ENCODE assay signal across 10 mouse cellular contexts in genomic region chr6:53201281-53201956, GRCm38 (mm10).
DNase-seq lines count a peak whose midpoint lies in the region; ATAC-seq and TF ChIP-seq lines count a peak whose summit lies in the region.
"Had no signal": no experiment of that assay in that cellular context is flagged by ENCODE, and none has a peak within 500 bp of the region (broad histone marks: within the 10 kb centered on the region; RNA-seq: fewer than 3 reads in every experiment).

No protein-coding gene starts in this region.

- H3K27me3 ChIP-seq in heart, embryonic 13.5 days (replicated peaks): no peaks in the 10 kb centered on the region
- H3K27me3 ChIP-seq in stomach, embryonic 14.5 days (ENCODE audit: control insufficient read depth, insufficient read depth, low read length): no peaks in the 10 kb centered on the region
- H3K27me3 ChIP-seq in stomach, postnatal 0 days (ENCODE audit: control insufficient read depth, insufficient read depth, low read length): no peaks in the 10 kb centered on the region
- no peaks in the 10 kb centered on the region for H3K27me3 ChIP-seq in embryonic facial prominence, embryonic 13.5 days
- no peaks in the 10 kb centered on the region for H3K27me3 ChIP-seq in kidney, embryonic 14.5 days (ENCODE audit: control insufficient read depth, insufficient read depth, low read length)
- H3K27me3 ChIP-seq: midbrain, embryonic 13.5 days had no signal

- no peak for DNase-seq in heart, adult 18-20 months
- no peak for DNase-seq in stomach, postnatal 0 days (ENCODE audit: low spot score)
- peak; percentile 18 for DNase-seq in yolk sac, embryonic 10.5 days (ENCODE audit: low spot score)
- DNase-seq in adrenal gland, postnatal 25 days: no peak

- peaks cover 20% of the 10 kb centered on the region for H3K4me1 ChIP-seq in heart, embryonic 13.5 days
- H3K4me1 ChIP-seq in stomach, embryonic 14.5 days (ENCODE audit: control insufficient read depth, insufficient read depth, low read length): peaks cover 12% of the 10 kb centered on the region
- H3K4me1 ChIP-seq in stomach, postnatal 0 days (replicated peaks; ENCODE audit: control insufficient read depth, insufficient read depth): no peaks in the 10 kb centered on the region
- H3K4me1 ChIP-seq in embryonic facial prominence, embryonic 13.5 days: peaks cover 25% of the 10 kb centered on the region
- H3K4me1 ChIP-seq in kidney, embryonic 14.5 days (ENCODE audit: control insufficient read depth, insufficient read depth, low read length): peaks cover 3% of the 10 kb centered on the region; the same call in 1 of the 2 replicates

- no peak overlapping the region for H3K9ac ChIP-seq in heart, embryonic 13.5 days
- no peak overlapping the region for H3K9ac ChIP-seq in stomach, embryonic 14.5 days (replicated peaks; ENCODE audit: low read depth, low read length)
- no peak overlapping the region for H3K9ac ChIP-seq in stomach, postnatal 0 days (ENCODE audit: low read length)
- no peak overlapping the region for H3K9ac ChIP-seq in embryonic facial prominence, embryonic 13.5 days
- H3K9ac ChIP-seq in kidney, embryonic 14.5 days (ENCODE audit: low read depth, low read length): no peak overlapping the region
- H3K9ac ChIP-seq: midbrain, embryonic 13.5 days had no signal

- H3K27ac ChIP-seq in heart, embryonic 13.5 days (replicated peaks): no peak overlapping the region
- H3K27ac ChIP-seq in stomach, embryonic 14.5 days (ENCODE audit: low read length): peak overlapping the region; percentile 10; the same call in 1 of the 2 replicates
- no peak overlapping the region for H3K27ac ChIP-seq in stomach, postnatal 0 days (replicated peaks)
- peak overlapping the region; percentile 49 for H3K27ac ChIP-seq in embryonic facial prominence, embryonic 13.5 days
- H3K27ac ChIP-seq in kidney, embryonic 14.5 days (ENCODE audit: low read depth, low read length): no peak overlapping the region
- H3K27ac ChIP-seq: left cerebral cortex, adult 2 months; midbrain, embryonic 13.5 days had no signal

- no peak for ATAC-seq in heart, embryonic 13.5 days (ENCODE audit: extremely low read depth, insufficient number of reproducible peaks, low FRiP score, low TSS enrichment)
- ATAC-seq in stomach, embryonic 14.5 days (ENCODE audit: insufficient number of reproducible peaks, insufficient read depth, low FRiP score, low read depth): no peak
- ATAC-seq in stomach, postnatal 0 days (ENCODE audit: low FRiP score, low TSS enrichment): no peak
- no peak for ATAC-seq in embryonic facial prominence, embryonic 13.5 days (ENCODE audit: insufficient number of reproducible peaks, insufficient read depth, low FRiP score, low TSS enrichment, low read depth)
- no peak for ATAC-seq in kidney, embryonic 14.5 days (ENCODE audit: low FRiP score, low TSS enrichment)
- ATAC-seq: midbrain, embryonic 13.5 days had no signal

- H3K4me2 ChIP-seq in heart, embryonic 13.5 days: peak overlapping the region; percentile 13
- no peak overlapping the region for H3K4me2 ChIP-seq in stomach, embryonic 14.5 days (replicated peaks; ENCODE audit: low read depth, low read length)
- no peak overlapping the region for H3K4me2 ChIP-seq in stomach, postnatal 0 days (replicated peaks; ENCODE audit: low read depth)
- H3K4me2 ChIP-seq in embryonic facial prominence, embryonic 13.5 days: no peak overlapping the region; the same call in 1 of the 2 replicates
- H3K4me2 ChIP-seq in kidney, embryonic 14.5 days (replicated peaks; ENCODE audit: low read depth, low read length): no peak overlapping the region
- H3K4me2 ChIP-seq: midbrain, embryonic 13.5 days had no signal

- no peak for TF ChIP-seq CTCF in stomach, postnatal 0 days (IDR thresholded peaks at IDR 0.05; ENCODE audit: low read depth)

- WGBS in heart, embryonic 13.5 days: 12% methylated on average over 10 of the region's 10 CpGs
- WGBS in stomach, embryonic 14.5 days: 7% methylated on average over 10 of the region's 10 CpGs
- 16% methylated on average over 10 of the region's 10 CpGs for WGBS in stomach, postnatal 0 days
- 12% methylated on average over 10 of the region's 10 CpGs for WGBS in embryonic facial prominence, embryonic 13.5 days
- 15% methylated on average over 10 of the region's 10 CpGs for WGBS in kidney, embryonic 14.5 days

- no peaks in the 10 kb centered on the region for H3K9me3 ChIP-seq in heart, embryonic 13.5 days
- no peaks in the 10 kb centered on the region for H3K9me3 ChIP-seq in stomach, embryonic 14.5 days (ENCODE audit: control insufficient read depth, low read depth, low read length)
- H3K9me3 ChIP-seq in stomach, postnatal 0 days (ENCODE audit: control insufficient read depth, low read length): no peaks in the 10 kb centered on the region
- H3K9me3 ChIP-seq in embryonic facial prominence, embryonic 13.5 days: no peaks in the 10 kb centered on the region
- no peaks in the 10 kb centered on the region for H3K9me3 ChIP-seq in kidney, embryonic 14.5 days (ENCODE audit: control insufficient read depth, low read length)
- H3K9me3 ChIP-seq: midbrain, embryonic 13.5 days had no signal

- H3K4me3 ChIP-seq in heart, embryonic 13.5 days: no peak overlapping the region
- H3K4me3 ChIP-seq in stomach, embryonic 14.5 days (ENCODE audit: low read depth, low read length): no peak overlapping the region
- no peak overlapping the region for H3K4me3 ChIP-seq in stomach, postnatal 0 days (ENCODE audit: low read depth, low read length)
- H3K4me3 ChIP-seq in embryonic facial prominence, embryonic 13.5 days: no peak overlapping the region
- H3K4me3 ChIP-seq in kidney, embryonic 14.5 days (ENCODE audit: low read length): no peak overlapping the region
- H3K4me3 ChIP-seq: left cerebral cortex, adult 2 months; midbrain, embryonic 13.5 days had no signal

- H3K36me3 ChIP-seq in heart, embryonic 13.5 days: no peaks in the 10 kb centered on the region
- no peaks in the 10 kb centered on the region for H3K36me3 ChIP-seq in stomach, embryonic 14.5 days (ENCODE audit: control insufficient read depth, insufficient read depth, low read length)
- H3K36me3 ChIP-seq in stomach, postnatal 0 days (ENCODE audit: control insufficient read depth, insufficient read depth, low read length): no peaks in the 10 kb centered on the region
- no peaks in the 10 kb centered on the region for H3K36me3 ChIP-seq in embryonic facial prominence, embryonic 13.5 days
- no peaks in the 10 kb centered on the region for H3K36me3 ChIP-seq in kidney, embryonic 14.5 days (ENCODE audit: control insufficient read depth, insufficient read depth, low read length)
- H3K36me3 ChIP-seq: midbrain, embryonic 13.5 days had no signal

- TF ChIP-seq EP300 in stomach, postnatal 0 days (optimal IDR thresholded peaks at IDR 0.05): no peak

Comparison
In these comparisons a context has a peak if more than half of its experiments do, and no peak if none do; other contexts are left out.
1. H3K27ac ChIP-seq: peak in stomach, embryonic 14.5 days (single experiment) and embryonic facial prominence, embryonic 13.5 days (single experiment); none in heart, embryonic 13.5 days (single experiment), stomach, postnatal 0 days (single experiment) and kidney, embryonic 14.5 days (single experiment).